In the genomic region with DNA sequence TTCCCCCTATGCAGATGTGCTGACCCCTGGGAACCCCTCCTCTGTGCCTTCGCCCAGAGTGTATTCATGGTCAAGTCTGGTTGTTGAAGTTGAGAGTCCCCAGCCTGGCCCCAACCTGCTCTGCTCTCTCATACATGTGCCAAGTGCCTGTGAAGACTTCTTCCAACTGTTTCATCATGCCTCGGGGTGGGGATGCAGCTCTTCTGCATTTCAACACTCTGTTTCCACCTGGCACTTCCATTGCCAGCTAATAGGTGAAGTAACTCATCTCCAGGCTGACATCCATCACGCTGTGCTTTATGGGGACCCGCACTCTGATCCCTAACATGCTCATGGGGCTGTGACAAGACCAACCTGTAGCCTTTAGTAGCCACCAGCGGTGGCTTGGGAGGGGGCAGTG, we compare ENCODE assay signal across 25 mouse cellular contexts.
DNase-seq lines count a peak whose midpoint lies in the region; ATAC-seq and TF ChIP-seq lines count a peak whose summit lies in the region.
"Had no signal": no experiment of that assay in that cellular context is flagged by ENCODE, and none has a peak within 500 bp of the region (broad histone marks: within the 10 kb centered on the region; RNA-seq: fewer than 3 reads in every experiment).

No protein-coding gene starts in this region.

- WGBS in intestine, embryonic 16.5 days, result 87% methylated on average over 5 of the region's 5 CpGs
- WGBS in intestine, embryonic 15.5 days, result 83% methylated on average over 5 of the region's 5 CpGs
- 74% methylated on average over 5 of the region's 5 CpGs for WGBS in lung, postnatal 0 days
- WGBS in liver, postnatal 0 days (ENCODE audit: insufficient replicate concordance), result 71% methylated on average over 5 of the region's 5 CpGs
- WGBS in small intestine, adult 2 months, result 85% methylated on average over 5 of the region's 5 CpGs
- 92% methylated on average over 5 of the region's 5 CpGs for WGBS in neural tube, embryonic 15.5 days

- H3K4me3 ChIP-seq in intestine, embryonic 16.5 days (ENCODE audit: low read length), result no peak overlapping the region
- H3K4me3 ChIP-seq in intestine, embryonic 15.5 days (replicated peaks), result no peak overlapping the region
- H3K4me3 ChIP-seq in lung, postnatal 0 days (ENCODE audit: low read depth, low read length), result no peak overlapping the region
- H3K4me3 ChIP-seq in liver, postnatal 0 days (ENCODE audit: low read depth, low read length), result no peak overlapping the region
- no peak overlapping the region for H3K4me3 ChIP-seq in small intestine, adult 2 months (ENCODE audit: low read depth, low read length)
- no peak overlapping the region for H3K4me3 ChIP-seq in neural tube, embryonic 15.5 days (replicated peaks)
- H3K4me3 ChIP-seq: forebrain, embryonic 15.5 days; hindbrain, embryonic 10.5 days; hindbrain, embryonic 15.5 days; limb, embryonic 10.5 days; limb, embryonic 15.5 days had no signal

- no peaks in the 10 kb centered on the region for H3K36me3 ChIP-seq in intestine, embryonic 16.5 days (ENCODE audit: control insufficient read depth, insufficient read depth, low read length)
- H3K36me3 ChIP-seq in intestine, embryonic 15.5 days, result no peaks in the 10 kb centered on the region
- H3K36me3 ChIP-seq in lung, postnatal 0 days (ENCODE audit: insufficient read depth, low read length), result no peaks in the 10 kb centered on the region
- H3K36me3 ChIP-seq in liver, postnatal 0 days (replicated peaks; ENCODE audit: insufficient read depth, low read length), result no peaks in the 10 kb centered on the region
- H3K36me3 ChIP-seq in small intestine, adult 2 months (ENCODE audit: control insufficient read depth, insufficient read depth, low read length), result no peaks in the 10 kb centered on the region
- H3K36me3 ChIP-seq in neural tube, embryonic 15.5 days, result no peaks in the 10 kb centered on the region
- H3K36me3 ChIP-seq: forebrain, embryonic 15.5 days; hindbrain, embryonic 10.5 days; hindbrain, embryonic 15.5 days; limb, embryonic 10.5 days; limb, embryonic 15.5 days had no signal

- no peak overlapping the region; the same call in 1 of the 2 replicates for H3K4me2 ChIP-seq in intestine, embryonic 16.5 days (ENCODE audit: low read depth, low read length)
- H3K4me2 ChIP-seq in intestine, embryonic 15.5 days (replicated peaks), result no peak overlapping the region
- no peak overlapping the region for H3K4me2 ChIP-seq in lung, postnatal 0 days (replicated peaks; ENCODE audit: low read depth, low read length)
- H3K4me2 ChIP-seq in liver, postnatal 0 days (ENCODE audit: low read depth, low read length), result no peak overlapping the region
- no peak overlapping the region for H3K4me2 ChIP-seq in neural tube, embryonic 15.5 days
- H3K4me2 ChIP-seq: forebrain, embryonic 15.5 days; hindbrain, embryonic 15.5 days; limb, embryonic 15.5 days had no signal

- peak; percentile 47 for DNase-seq in lung, postnatal 0 days (ENCODE audit: low spot score)
- no peak for DNase-seq in lung, postnatal 4 days
- peak; percentile 22 for DNase-seq in liver, postnatal 0 days
- DNase-seq in adrenal gland, postnatal 25 days, result no peak
- DNase-seq: cerebellum, adult 2 months; cerebellum, postnatal 14 days; heart, postnatal 14 days; kidney, adult 8-10 months; kidney, postnatal 10 days; layer of hippocampus, adult 9-11 months; midbrain, embryonic 14.5 days; right cerebral cortex, postnatal 25 days; spleen, adult 18-20 months; thymus, postnatal 14 days had no signal

- H3K9ac ChIP-seq in intestine, embryonic 16.5 days (ENCODE audit: low read depth, low read length), result no peak overlapping the region
- H3K9ac ChIP-seq in intestine, embryonic 15.5 days, result no peak overlapping the region
- no peak overlapping the region for H3K9ac ChIP-seq in lung, postnatal 0 days (replicated peaks; ENCODE audit: low read depth)
- no peak overlapping the region for H3K9ac ChIP-seq in liver, postnatal 0 days (replicated peaks)
- H3K9ac ChIP-seq in neural tube, embryonic 15.5 days (replicated peaks), result no peak overlapping the region
- H3K9ac ChIP-seq: forebrain, embryonic 15.5 days; hindbrain, embryonic 15.5 days; limb, embryonic 15.5 days had no signal

- H3K27ac ChIP-seq in intestine, embryonic 16.5 days (ENCODE audit: low read length), result peak overlapping the region; percentile 78
- no peak overlapping the region; the same call in 1 of the 2 replicates for H3K27ac ChIP-seq in intestine, embryonic 15.5 days
- H3K27ac ChIP-seq in lung, postnatal 0 days (ENCODE audit: low read length), result no peak overlapping the region
- peak overlapping the region; percentile 78 for H3K27ac ChIP-seq in liver, postnatal 0 days (ENCODE audit: low read depth)
- H3K27ac ChIP-seq in small intestine, adult 2 months (ENCODE audit: insufficient read depth, low read depth, low read length), result peak overlapping the region; percentile 94; the same call in 1 of the 2 replicates
- H3K27ac ChIP-seq in neural tube, embryonic 15.5 days (replicated peaks), result no peak overlapping the region
- H3K27ac ChIP-seq: forebrain, embryonic 15.5 days; hindbrain, embryonic 10.5 days; hindbrain, embryonic 15.5 days; limb, embryonic 10.5 days; limb, embryonic 15.5 days had no signal

- H3K27me3 ChIP-seq in intestine, embryonic 16.5 days (replicated peaks; ENCODE audit: control insufficient read depth, insufficient read depth, low read length), result no peaks in the 10 kb centered on the region
- H3K27me3 ChIP-seq in intestine, embryonic 15.5 days (replicated peaks), result no peaks in the 10 kb centered on the region
- H3K27me3 ChIP-seq in lung, postnatal 0 days (replicated peaks; ENCODE audit: insufficient read depth, low read length), result no peaks in the 10 kb centered on the region
- H3K27me3 ChIP-seq in liver, postnatal 0 days (ENCODE audit: insufficient read depth, low read length), result no peaks in the 10 kb centered on the region
- H3K27me3 ChIP-seq in small intestine, adult 2 months (ENCODE audit: control insufficient read depth, insufficient read depth, low read length), result no peaks in the 10 kb centered on the region
- no peaks in the 10 kb centered on the region for H3K27me3 ChIP-seq in neural tube, embryonic 15.5 days (replicated peaks)
- H3K27me3 ChIP-seq: forebrain, embryonic 15.5 days; limb, embryonic 15.5 days; Patski had no signal

- H3K4me1 ChIP-seq in intestine, embryonic 16.5 days (ENCODE audit: control insufficient read depth, insufficient read depth, low read length), result peaks cover 18% of the 10 kb centered on the region
- peaks cover 9% of the 10 kb centered on the region for H3K4me1 ChIP-seq in intestine, embryonic 15.5 days (replicated peaks)
- no peaks in the 10 kb centered on the region for H3K4me1 ChIP-seq in lung, postnatal 0 days (ENCODE audit: insufficient read depth, low read depth, low read length)
- H3K4me1 ChIP-seq in liver, postnatal 0 days (ENCODE audit: insufficient read depth), result peaks cover 30% of the 10 kb centered on the region
- peaks cover 12% of the 10 kb centered on the region; the same call in 1 of the 2 replicates for H3K4me1 ChIP-seq in small intestine, adult 2 months (ENCODE audit: control insufficient read depth, insufficient read depth, insufficient read length, low read length)
- peaks cover 21% of the 10 kb centered on the region for H3K4me1 ChIP-seq in neural tube, embryonic 15.5 days

- TF ChIP-seq EP300 in lung, postnatal 0 days (IDR thresholded peaks at IDR 0.05), result no peak
- TF ChIP-seq EP300 in liver, postnatal 0 days (IDR thresholded peaks at IDR 0.05; ENCODE audit: low read depth), result no peak

- no peak for ATAC-seq in intestine, embryonic 16.5 days
- ATAC-seq in intestine, embryonic 15.5 days, result no peak
- ATAC-seq in lung, postnatal 0 days, result no peak
- no peak for ATAC-seq in liver, postnatal 0 days
- ATAC-seq in neural tube, embryonic 15.5 days (ENCODE audit: low FRiP score), result no peak
- ATAC-seq: forebrain, embryonic 15.5 days; inflammation-experienced regulatory T-cells, adult 6 months; Patski had no signal

- no peak for TF ChIP-seq CTCF in lung, postnatal 0 days (IDR thresholded peaks at IDR 0.05)
- TF ChIP-seq CTCF in liver, postnatal 0 days (IDR thresholded peaks at IDR 0.05; ENCODE audit: low read depth), result no peak
- no peak for TF ChIP-seq CTCF in small intestine, adult 2 months (IDR thresholded peaks at IDR 0.05; ENCODE audit: extremely low read depth, insufficient read length, insufficient replicate concordance, low read depth, low read length)

- no peak for TF ChIP-seq POLR2A in small intestine, adult 2 months (IDR thresholded peaks at IDR 0.05; ENCODE audit: low read depth, low read length)

- no peaks in the 10 kb centered on the region; the same call in 1 of the 2 replicates for H3K9me3 ChIP-seq in intestine, embryonic 16.5 days (ENCODE audit: control insufficient read depth, low read length)
- H3K9me3 ChIP-seq in intestine, embryonic 15.5 days, result no peaks in the 10 kb centered on the region
- no peaks in the 10 kb centered on the region for H3K9me3 ChIP-seq in lung, postnatal 0 days (ENCODE audit: low read length)
- no peaks in the 10 kb centered on the region for H3K9me3 ChIP-seq in liver, postnatal 0 days (ENCODE audit: low read length)
- H3K9me3 ChIP-seq in neural tube, embryonic 15.5 days (replicated peaks), result no peaks in the 10 kb centered on the region
- H3K9me3 ChIP-seq: forebrain, embryonic 15.5 days; hindbrain, embryonic 10.5 days; hindbrain, embryonic 15.5 days; limb, embryonic 10.5 days; limb, embryonic 15.5 days had no signal

Comparison
In these comparisons a context has a peak if more than half of its experiments do, and no peak if none do; other contexts are left out.
1. H3K27ac ChIP-seq: peak in intestine, embryonic 16.5 days (single experiment), liver, postnatal 0 days (single experiment) and small intestine, adult 2 months (single experiment); none in intestine, embryonic 15.5 days (single experiment), lung, postnatal 0 days (single experiment) and neural tube, embryonic 15.5 days (single experiment).
2. DNase-seq: peak in lung, postnatal 0 days (single experiment) and liver, postnatal 0 days (single experiment); none in lung, postnatal 4 days (0 of 2) and adrenal gland, postnatal 25 days (single experiment).